Mouse (Mus musculus) forebrain, embryonic 16.5 days (tissue): ENCODE measurements at regions not wholly inside any gene's neighbourhood (a gene's known extent, or its start where the extent isn't known, plus 50 kb on each side); places are given as distances from the start of the nearest gene placed in this dataset.

Experiments
- ATAC-seq: fragments of 200-750 bp; cut with Nextera tagmentation; 2 replicates; pipeline ENCODE4 v1.8.0; 2017; ENCODE audit warnings: mild to moderate bottlenecking, moderate library complexity
- H3K27ac ChIP-seq: fragments of 300-500 bp; sonication (generic); 2 replicates; pipeline ENCODE4 v1.5.1; 2014; ENCODE audit warnings: low read length, control low read depth
- H3K27me3 ChIP-seq: fragments of 300-500 bp; sonication (generic); replicated peaks from 2 replicates; pipeline ENCODE4 v1.6.1; 2014; ENCODE audit warnings: low read length; ENCODE audit not compliant: control insufficient read depth, insufficient read depth
- H3K36me3 ChIP-seq: fragments of 300-500 bp; sonication (generic); 2 replicates; pipeline ENCODE4 v1.6.1; 2014; ENCODE audit not compliant: control insufficient read depth, insufficient read depth
- H3K4me1 ChIP-seq: fragments of 300-500 bp; sonication (generic); replicated peaks from 2 replicates; pipeline ENCODE4 v1.6.1; 2014; ENCODE audit warnings: low read length; ENCODE audit not compliant: control insufficient read depth, insufficient read depth
- H3K4me2 ChIP-seq: fragments of 300-500 bp; sonication (generic); 2 replicates; pipeline ENCODE4 v1.6.1; 2014; ENCODE audit warnings: mild to moderate bottlenecking, low read length, control low read depth
- H3K4me3 ChIP-seq: fragments of 300-500 bp; sonication (generic); replicated peaks from 2 replicates; pipeline ENCODE4 v1.5.1; 2014; ENCODE audit warnings: mild to moderate bottlenecking, low read length, control low read depth
- H3K9ac ChIP-seq: fragments of 300-500 bp; sonication (generic); replicated peaks from 2 replicates; pipeline ENCODE4 v1.6.1; 2014; ENCODE audit warnings: low read depth, low read length, control low read depth
- H3K9me3 ChIP-seq: fragments of 300-500 bp; sonication (generic); 2 replicates; pipeline ENCODE4 v1.6.1; 2016; ENCODE audit warnings: low read length; ENCODE audit not compliant: control insufficient read depth
- WGBS: fragments of 180-500 bp; shearing (Covaris S2); extraction: QIAGEN DNeasy Blood & Tissue Kit; methylation state at CpG from one replicate; pipeline ENCODE4 v1.1.7; 2014; 5-methylcytosine and 5-hydroxymethylcytosine counted together

- Histone ChIP-seq H3K9me3 (no peaks in the 10 kb centered on the region), H3K9ac (no peak overlapping the region), H3K27me3 (no peaks in the 10 kb centered on the region), H3K27ac (no peak overlapping the region), H3K36me3 (no peaks in the 10 kb centered on the region), H3K4me2 (no peak overlapping the region), H3K4me3 (no peak overlapping the region), H3K4me1 (no peaks in the 10 kb centered on the region)
- ATAC-seq: peak; percentile 84
- WGBS: 24% methylated on average over 4 of the region's 4 CpGs
Measured at GRCm38 (mm10) chr1:28144824-28145223, 635.2 kb downstream of the Gm597 start.

GRCm38 (mm10) chr1:28102021-28102526 lies 678.0 kb downstream of the Gm597 start:
- Histone ChIP-seq H3K27me3 (no peaks in the 10 kb centered on the region), H3K4me3 (no peak overlapping the region), H3K27ac (no peak overlapping the region), H3K4me2 (no peak overlapping the region), H3K9me3 (no peaks in the 10 kb centered on the region), H3K4me1 (no peaks in the 10 kb centered on the region), H3K36me3 (no peaks in the 10 kb centered on the region), H3K9ac (no peak overlapping the region)
- no peak for ATAC-seq
- WGBS: 90% methylated on average over 2 of the region's 2 CpGs

GRCm38 (mm10) chr1:28084456-28084855 lies 695.6 kb downstream of the Gm597 start:
- H3K4me3 ChIP-seq: no peak overlapping the region
- H3K9me3 ChIP-seq: no peaks in the 10 kb centered on the region
- H3K4me2 ChIP-seq: no peak overlapping the region
- no peaks in the 10 kb centered on the region for H3K4me1 ChIP-seq
- 46% methylated on average over 3 of the region's 3 CpGs for WGBS
- no peaks in the 10 kb centered on the region for H3K27me3 ChIP-seq
- H3K9ac ChIP-seq: no peak overlapping the region
- no peak for ATAC-seq
- no peaks in the 10 kb centered on the region for H3K36me3 ChIP-seq
- no peak overlapping the region for H3K27ac ChIP-seq

- Histone ChIP-seq H3K36me3 (no peaks in the 10 kb centered on the region), H3K9me3 (no peaks in the 10 kb centered on the region), H3K27ac (no peak overlapping the region), H3K4me3 (no peak overlapping the region), H3K9ac (no peak overlapping the region), H3K27me3 (no peaks in the 10 kb centered on the region), H3K4me1 (no peaks in the 10 kb centered on the region), H3K4me2 (no peak overlapping the region)
- WGBS: 82% methylated on average over 4 of the region's 4 CpGs
- no peak for ATAC-seq
Measured at GRCm38 (mm10) chr1:28053980-28054379, 726.1 kb downstream of the Gm597 start.

- no peak overlapping the region for H3K9ac ChIP-seq
- H3K4me1 ChIP-seq: no peaks in the 10 kb centered on the region
- no peaks in the 10 kb centered on the region for H3K9me3 ChIP-seq
- no peak overlapping the region for H3K4me3 ChIP-seq
- no peaks in the 10 kb centered on the region for H3K36me3 ChIP-seq
- no peak overlapping the region for H3K27ac ChIP-seq
- no peak overlapping the region for H3K4me2 ChIP-seq
- H3K27me3 ChIP-seq: no peaks in the 10 kb centered on the region
- WGBS: 58% methylated on average over 2 of the region's 2 CpGs
- ATAC-seq: no peak
Measured at GRCm38 (mm10) chr1:28047964-28048363, 732.1 kb downstream of the Gm597 start.

GRCm38 (mm10) chr1:28047379-28047778 lies 732.7 kb downstream of the Gm597 start:
- no peaks in the 10 kb centered on the region for H3K36me3 ChIP-seq
- ATAC-seq: peak; percentile 62
- no peaks in the 10 kb centered on the region for H3K4me1 ChIP-seq
- no peak overlapping the region for H3K4me2 ChIP-seq
- no peak overlapping the region for H3K27ac ChIP-seq
- H3K9me3 ChIP-seq: no peaks in the 10 kb centered on the region
- no peaks in the 10 kb centered on the region for H3K27me3 ChIP-seq
- H3K9ac ChIP-seq: no peak overlapping the region
- H3K4me3 ChIP-seq: no peak overlapping the region

- H3K27ac ChIP-seq: no peak overlapping the region
- no peak overlapping the region for H3K4me2 ChIP-seq
- no peak overlapping the region for H3K4me3 ChIP-seq
- H3K36me3 ChIP-seq: no peaks in the 10 kb centered on the region
- H3K4me1 ChIP-seq: no peaks in the 10 kb centered on the region
- H3K9me3 ChIP-seq: no peaks in the 10 kb centered on the region
- ATAC-seq: no peak
- no peak overlapping the region for H3K9ac ChIP-seq
- H3K27me3 ChIP-seq: no peaks in the 10 kb centered on the region
- 65% methylated on average over 1 of the region's 1 CpGs for WGBS
Measured at GRCm38 (mm10) chr1:28045695-28046094, 734.4 kb downstream of the Gm597 start.

GRCm38 (mm10) chr1:28025720-28026119 lies 754.3 kb downstream of the Gm597 start:
- H3K9ac ChIP-seq: no peak overlapping the region
- H3K9me3 ChIP-seq: no peaks in the 10 kb centered on the region
- no peak for ATAC-seq
- H3K27me3 ChIP-seq: no peaks in the 10 kb centered on the region
- no peak overlapping the region for H3K27ac ChIP-seq
- H3K36me3 ChIP-seq: no peaks in the 10 kb centered on the region
- WGBS: 66% methylated on average over 2 of the region's 2 CpGs
- H3K4me3 ChIP-seq: no peak overlapping the region
- no peaks in the 10 kb centered on the region for H3K4me1 ChIP-seq
- H3K4me2 ChIP-seq: no peak overlapping the region

- no peak for ATAC-seq
Measured at GRCm38 (mm10) chr1:27998434-27998833, 781.6 kb downstream of the Gm597 start.

GRCm38 (mm10) chr1:27963369-27963768 lies 816.7 kb downstream of the Gm597 start:
- WGBS: 37% methylated on average over 1 of the region's 1 CpGs
- H3K27ac ChIP-seq: no peak overlapping the region
- no peaks in the 10 kb centered on the region for H3K4me1 ChIP-seq
- H3K4me2 ChIP-seq: no peak overlapping the region
- no peaks in the 10 kb centered on the region for H3K27me3 ChIP-seq
- H3K9ac ChIP-seq: no peak overlapping the region
- no peak overlapping the region for H3K4me3 ChIP-seq
- H3K36me3 ChIP-seq: no peaks in the 10 kb centered on the region
- ATAC-seq: no peak
- no peaks in the 10 kb centered on the region for H3K9me3 ChIP-seq

More at GRCm38 (mm10) chr1:27998434-27998833, 781.6 kb downstream of the Gm597 start:
- no peaks in the 10 kb centered on the region for H3K9me3 ChIP-seq
- no peak overlapping the region for H3K9ac ChIP-seq
- H3K36me3 ChIP-seq: no peaks in the 10 kb centered on the region
- H3K4me2 ChIP-seq: no peak overlapping the region
- WGBS: 77% methylated on average over 4 of the region's 4 CpGs
- no peak overlapping the region for H3K27ac ChIP-seq
- no peaks in the 10 kb centered on the region for H3K4me1 ChIP-seq
- no peaks in the 10 kb centered on the region for H3K27me3 ChIP-seq
- no peak overlapping the region for H3K4me3 ChIP-seq
